Mouse (Mus musculus) lung, adult 2 months (tissue): ENCODE results near the gene Ptpa. TPM values are rescaled to one million over a fixed set of nuclear protein-coding genes. Genes with fewer than 3 reads are reported as not detected.

Experiments
- DNase-seq: peaks from one replicate; pipeline ENCODE4 v3.0.0; 2022
- H3K4me1 ChIP-seq: fragments of 200-500 bp; 2 replicates; pipeline ENCODE4 v1.6.1; 2011; ENCODE audit warnings: low read length; ENCODE audit not compliant: control insufficient read depth, insufficient read depth
- H3K4me3 ChIP-seq: fragments of 200-500 bp; replicated peaks from 2 replicates; pipeline ENCODE3; 2011; ENCODE audit warnings: low read depth, mild to moderate bottlenecking, control low read depth, low read length; ENCODE audit errors: extremely low read depth
- CTCF ChIP-seq: fragments of 200-500 bp; IDR thresholded peaks from 2 replicates; pipeline ENCODE4 v1.5.1; 2011; ENCODE audit warnings: mild to moderate bottlenecking, low read length, control low read depth; ENCODE audit not compliant: insufficient read depth
- POLR2A ChIP-seq: fragments of 200-500 bp; IDR thresholded peaks from 2 replicates; pipeline ENCODE4 v1.6.1; 2011; ENCODE audit warnings: low read depth, mild to moderate bottlenecking, control low read depth, low read length, borderline replicate concordance; ENCODE audit errors: extremely low read depth
- WGBS: fragments of 180-500 bp; shearing (Covaris S2); methylation state at CpG from one replicate; pipeline ENCODE4 v1.1.7; 2018; 5-methylcytosine and 5-hydroxymethylcytosine counted together
- polyA plus RNA-seq: library from polyadenylated mRNA; depleted of rRNA; stranded (reverse); fragments of >200 nt; gene quantifications from 2 replicates; pipeline ENCODE4 v1.2.3, GENCODE M21; 2012

The Ptpa gene
- polyA plus RNA-seq, 1 experiment: 136 TPM

DNA sequence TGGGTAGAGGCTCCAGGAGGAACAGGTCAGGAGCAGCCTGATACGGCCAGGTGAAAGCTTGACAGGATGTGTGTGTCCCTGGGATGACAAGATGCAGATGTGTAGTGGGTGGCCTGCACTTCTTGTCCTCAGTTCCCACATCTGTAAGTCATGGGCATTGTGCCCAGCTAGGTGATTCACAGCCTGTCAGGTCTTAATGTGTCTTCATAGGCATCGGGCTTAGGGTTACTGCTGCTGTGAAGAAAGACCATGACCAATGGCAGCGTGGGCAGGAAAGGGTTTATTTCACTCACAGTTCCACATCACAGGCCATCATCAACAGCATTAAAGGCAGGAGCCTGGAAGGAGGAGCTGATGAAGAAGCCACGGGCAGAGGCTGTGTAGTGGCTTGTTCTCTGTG is 30.2 kb upstream of the Ptpa start:
- no peaks in the 10 kb centered on the region for H3K4me1 ChIP-seq
- H3K4me3 ChIP-seq: no peak overlapping the region
- 83% methylated on average over 4 of the region's 4 CpGs for WGBS
- DNase-seq: no peak
- TF ChIP-seq POLR2A: no peak
- TF ChIP-seq CTCF: no peak

DNA sequence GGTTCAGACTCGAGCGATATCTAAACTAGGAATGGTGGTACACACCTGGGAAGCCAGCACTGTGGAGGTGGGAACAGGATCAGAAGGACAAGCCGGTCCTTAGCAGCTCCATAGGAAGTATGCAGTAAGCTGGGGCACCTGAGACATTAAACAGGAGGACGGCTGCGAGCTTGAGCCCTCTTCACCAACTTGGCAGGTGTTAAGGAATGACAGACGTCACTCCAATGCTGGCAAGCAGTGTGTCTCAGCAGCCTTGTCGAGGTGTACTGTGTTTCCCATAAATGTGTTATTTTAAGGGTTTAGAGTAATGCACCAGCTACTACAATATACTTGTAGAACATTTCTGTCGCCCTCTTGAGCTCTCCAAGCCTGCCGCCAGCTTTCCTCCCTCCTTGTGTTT is 28.9 kb upstream of the Ptpa start:
- H3K4me3 ChIP-seq: no peak overlapping the region
- TF ChIP-seq CTCF (no peak), POLR2A (no peak)
- no peak for DNase-seq
- H3K4me1 ChIP-seq: no peaks in the 10 kb centered on the region
- WGBS: 64% methylated on average over 9 of the region's 9 CpGs

DNA sequence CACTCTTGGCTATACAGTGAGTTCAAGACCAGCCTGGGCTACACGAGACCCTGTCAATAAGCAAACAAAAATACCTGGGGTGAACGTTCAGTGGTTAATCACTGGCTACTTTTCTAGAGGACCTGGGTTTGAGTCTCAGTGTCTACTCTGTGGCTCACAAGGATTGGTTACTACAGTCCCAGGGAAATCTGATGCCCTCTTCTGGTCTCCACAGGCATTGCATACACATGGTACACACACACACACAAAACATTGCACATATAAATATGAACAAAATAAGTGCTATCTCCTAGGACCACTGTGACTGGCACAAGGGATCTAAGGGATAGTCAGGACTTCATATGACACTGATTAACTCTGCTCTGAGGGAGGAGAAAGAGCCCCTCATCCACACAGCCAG is 26.8 kb upstream of the Ptpa start:
- Histone ChIP-seq H3K4me3 (no peak overlapping the region), H3K4me1 (no peaks in the 10 kb centered on the region)
- no peak for DNase-seq
- WGBS: 92% methylated on average over 2 of the region's 2 CpGs
- TF ChIP-seq CTCF: no peak
- no peak for TF ChIP-seq POLR2A

DNA sequence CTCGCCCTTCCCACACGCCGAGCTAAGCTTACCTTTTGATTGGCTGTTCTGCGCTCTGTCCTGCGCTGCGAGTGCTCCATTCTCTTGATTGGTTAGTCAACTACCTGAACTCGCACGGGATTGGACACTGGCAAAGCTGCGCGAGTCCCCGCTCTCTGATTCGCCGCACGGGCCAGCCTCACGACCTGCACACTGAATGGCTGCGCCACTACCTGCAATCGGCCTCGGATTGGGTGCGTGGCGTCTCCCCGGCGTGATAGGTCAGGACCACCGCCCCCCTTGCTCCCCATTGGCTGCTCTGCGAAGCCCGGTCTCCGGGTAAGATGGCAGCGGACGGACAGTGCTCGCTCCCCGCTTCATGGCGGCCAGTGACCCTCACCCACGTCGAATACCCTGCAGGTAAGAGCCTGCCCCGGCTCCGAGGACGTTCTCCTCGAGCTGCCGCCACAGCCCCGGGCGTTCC is 23.7 kb upstream of the Ptpa start, which contains the start of gene Dolpp1:
Gene Dolpp1 (plus strand): TSS at position 141 of the 463 bp plus-strand sequence.
- peak; percentile 90 for DNase-seq
- TF ChIP-seq CTCF: no peak
- peak; percentile 69; the same call in 1 of the 2 replicates for TF ChIP-seq POLR2A
- under 1% methylated on average over 40 of the region's 40 CpGs for WGBS
- Histone ChIP-seq H3K4me1 (no peaks in the 10 kb centered on the region), H3K4me3 (peak within 1 kb of the TSS; percentile 84)

DNA sequence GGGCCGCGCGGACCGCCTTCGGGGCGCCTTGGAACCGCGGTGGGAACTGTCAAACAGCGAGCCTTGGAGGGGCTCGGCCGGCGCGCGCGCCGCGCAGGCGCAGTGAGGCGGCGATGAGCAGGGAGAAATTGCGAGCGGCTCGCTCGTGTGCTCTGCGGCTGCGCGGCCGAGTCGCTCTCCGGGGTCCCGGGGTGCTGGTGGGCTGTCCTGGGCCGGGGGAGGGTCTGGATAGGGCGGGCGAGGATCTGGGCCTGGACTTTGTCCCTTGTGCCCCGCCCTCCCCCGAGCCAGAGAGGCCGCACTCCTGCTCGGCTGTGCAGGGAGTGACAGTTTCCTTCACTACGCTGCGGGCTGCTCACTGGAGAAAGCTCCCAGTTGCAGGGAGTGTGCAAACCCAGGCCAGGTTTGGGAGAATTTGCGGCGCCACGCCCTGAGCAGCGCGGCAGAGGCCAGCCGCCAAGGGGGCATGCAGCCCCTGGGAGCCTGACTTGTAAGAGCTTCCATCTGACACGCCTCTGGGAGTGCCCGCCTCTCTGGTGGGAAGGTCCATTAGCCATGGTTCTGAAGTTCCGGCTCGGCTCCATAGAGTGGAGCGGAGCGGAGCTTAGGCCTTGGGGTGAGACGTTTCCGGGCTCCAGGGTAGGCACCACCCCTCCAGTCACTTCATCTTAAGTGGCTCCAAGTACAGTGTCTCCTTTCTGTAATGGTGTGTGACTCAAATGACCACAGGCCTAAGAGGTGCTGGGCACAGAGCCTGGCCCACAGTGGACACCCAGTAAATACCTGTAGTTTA is 23.1 kb upstream of the Ptpa start:
- DNase-seq: peak; percentile 85
- Histone ChIP-seq H3K4me3 (peak overlapping the region; percentile 84), H3K4me1 (no peaks in the 10 kb centered on the region)
- WGBS: under 1% methylated on average over 54 of the region's 54 CpGs
- TF ChIP-seq POLR2A (peak; percentile 38; the same call in 1 of the 2 replicates), CTCF (no peak)

DNA sequence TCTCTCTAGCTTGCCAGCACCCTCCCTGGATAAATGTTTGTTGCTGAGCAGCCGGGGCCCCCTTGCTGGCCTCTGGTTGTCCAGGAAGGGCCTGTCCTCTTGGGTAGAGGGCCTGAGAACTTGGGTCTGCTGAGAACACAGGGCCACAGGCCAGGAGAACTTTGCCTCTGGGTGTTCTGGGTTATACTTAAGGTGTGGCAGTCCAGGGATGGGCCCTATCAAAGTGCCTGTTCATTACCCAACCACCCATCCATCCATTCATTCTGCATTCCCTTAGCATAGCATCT is 22.5 kb upstream of the Ptpa start:
- 29% methylated on average over 1 of the region's 1 CpGs for WGBS
- DNase-seq: no peak
- H3K4me1 ChIP-seq: no peaks in the 10 kb centered on the region
- TF ChIP-seq CTCF (no peak), POLR2A (no peak)
- peak overlapping the region; percentile 84 for H3K4me3 ChIP-seq

DNA sequence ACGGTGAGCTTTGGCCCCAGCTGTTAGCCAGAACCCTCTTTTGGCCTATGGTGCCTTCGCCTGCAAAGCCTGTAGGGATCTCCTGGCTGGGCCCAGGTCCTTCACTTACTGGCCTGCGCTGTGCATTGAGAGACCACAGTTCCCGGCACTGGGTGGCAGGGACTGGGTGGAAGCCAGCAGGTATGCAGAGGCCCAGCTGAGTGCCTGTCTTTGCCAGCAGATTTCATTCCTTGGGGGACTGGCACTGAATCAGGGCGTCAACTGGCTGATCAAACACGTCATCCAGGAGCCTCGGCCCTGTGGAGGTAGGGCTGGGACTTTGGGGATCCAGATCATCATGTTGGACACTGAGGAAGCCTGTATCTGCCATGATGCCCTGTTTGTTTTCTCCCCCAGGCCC is 20.1 kb upstream of the Ptpa start:
- DNase-seq: peak; percentile 39
- H3K4me1 ChIP-seq: no peaks in the 10 kb centered on the region; the same call in 1 of the 2 replicates
- WGBS: 67% methylated on average over 7 of the region's 7 CpGs
- TF ChIP-seq CTCF (no peak), POLR2A (no peak)
- no peak overlapping the region for H3K4me3 ChIP-seq

DNA sequence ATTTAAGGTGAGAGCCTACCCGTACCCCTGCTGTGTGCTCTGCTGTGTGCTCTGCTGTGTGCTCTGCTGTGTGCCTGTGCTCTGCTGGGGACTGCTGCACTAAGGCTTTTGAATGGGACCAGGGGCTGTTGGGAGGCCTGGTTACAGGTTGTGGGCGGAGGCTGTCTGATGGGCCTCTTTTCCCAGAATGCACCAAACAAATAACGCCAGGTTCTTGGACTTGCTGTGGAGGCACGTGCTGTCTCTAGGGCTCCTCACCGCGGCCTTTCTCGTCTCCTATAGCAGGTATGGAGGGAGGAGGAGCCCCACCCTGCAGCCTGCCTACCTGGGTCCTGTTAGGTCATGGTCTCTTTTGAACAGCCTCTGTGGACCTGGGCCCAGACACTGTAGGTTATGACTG is 19.6 kb upstream of the Ptpa start:
- Histone ChIP-seq H3K4me1 (no peaks in the 10 kb centered on the region; the same call in 1 of the 2 replicates), H3K4me3 (no peak overlapping the region)
- WGBS: 83% methylated on average over 7 of the region's 7 CpGs
- TF ChIP-seq POLR2A (no peak), CTCF (no peak)
- no peak for DNase-seq

DNA sequence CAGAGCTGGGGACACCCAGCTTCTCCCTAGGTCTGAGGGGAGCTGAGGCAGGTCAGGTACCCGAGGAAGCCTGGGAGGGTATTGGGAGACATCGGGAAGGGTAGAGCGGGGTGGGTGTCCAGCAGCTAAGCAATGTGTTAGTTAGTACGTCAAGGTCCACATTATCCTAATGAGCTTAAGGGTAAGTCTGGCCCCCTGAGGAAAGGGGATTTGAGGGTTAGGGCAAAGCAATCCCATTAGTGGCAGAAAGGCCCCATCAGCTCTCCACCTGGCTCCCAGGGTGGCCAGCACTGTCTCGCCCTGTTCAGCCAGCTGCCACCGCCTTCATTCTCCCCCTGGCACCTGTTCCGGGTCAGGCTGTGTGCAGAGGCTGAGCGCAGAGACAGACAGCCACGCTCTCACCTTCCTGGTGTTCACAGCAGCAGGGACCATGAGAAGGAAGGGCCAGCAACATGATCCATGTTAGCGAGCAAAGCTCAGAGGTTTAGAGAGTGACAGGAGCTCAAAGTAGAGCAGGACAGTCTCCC is 17.8 kb upstream of the Ptpa start:
- no peak for TF ChIP-seq CTCF
- no peak for TF ChIP-seq POLR2A
- whole genome bisulfite sequencing: 90% methylated on average over 10 of the region's 10 CpGs
- Histone ChIP-seq H3K4me3 (no peak overlapping the region), H3K4me1 (no peaks in the 10 kb centered on the region; the same call in 1 of the 2 replicates)
- DNase-seq: no peak
